Mouse (Mus musculus) gastrocnemius, postnatal 4 days (tissue): ENCODE results near the gene Prg4. TPM values are rescaled to one million over a fixed set of nuclear protein-coding genes. Genes with fewer than 3 reads are reported as not detected.

Experiments used
- DNase-seq, 2 experiments: peaks; one replicate each; pipeline ENCODE4 v3.0.0; 2021 to 2022; ENCODE audit warnings: low spot score in 2 of 2, mixed read lengths in 2 of 2
- total RNA-seq, 2 experiments: library from RNA; stranded (reverse); gene quantifications; 2 replicates each; pipeline ENCODE4 v1.2.3; 2021

Prg4 gene
- total RNA-seq, 2 experiments from 2014 or later = 0.73 to 1.6 TPM

DNA sequence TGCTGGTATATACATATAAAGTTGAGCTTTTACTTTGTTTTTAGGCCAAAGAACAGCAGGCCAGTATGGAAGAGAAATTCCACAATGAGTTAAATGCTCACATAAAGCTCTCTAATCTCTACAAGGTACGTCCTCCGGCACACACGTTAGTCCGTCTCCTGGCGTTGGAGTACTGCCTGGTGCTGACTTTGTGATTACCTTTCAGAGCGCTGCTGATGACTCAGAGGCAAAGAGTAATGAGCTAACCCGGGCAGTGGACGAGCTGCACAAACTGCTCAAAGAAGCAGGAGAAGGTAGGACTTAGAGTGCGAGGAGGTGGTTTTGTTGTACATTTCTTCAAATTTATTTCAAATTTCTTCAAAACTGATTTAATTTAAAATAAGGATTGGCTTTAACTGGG, 58.7 kb downstream of the Prg4 start:
- no peak for DNase-seq

DNA sequence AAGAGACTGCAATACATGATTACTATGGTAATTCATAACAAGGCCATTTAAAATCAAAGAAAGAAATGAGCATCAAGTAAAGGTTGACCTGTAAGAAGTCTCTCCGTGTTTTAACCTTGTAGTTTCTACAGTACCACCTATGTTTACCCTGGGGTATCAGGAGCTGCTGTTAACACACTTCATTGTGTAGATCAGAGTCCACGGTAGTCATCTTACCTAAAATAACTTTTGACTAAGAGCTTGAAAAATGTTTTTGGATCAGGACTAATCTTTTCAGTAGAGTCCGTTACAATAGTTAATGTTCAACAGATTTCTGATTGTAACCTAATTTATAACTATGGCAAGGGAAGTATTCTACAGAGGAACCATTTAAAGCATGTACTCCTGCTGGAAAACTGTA, 61.4 kb downstream of the Prg4 start:
- DNase-seq = no peak

DNA sequence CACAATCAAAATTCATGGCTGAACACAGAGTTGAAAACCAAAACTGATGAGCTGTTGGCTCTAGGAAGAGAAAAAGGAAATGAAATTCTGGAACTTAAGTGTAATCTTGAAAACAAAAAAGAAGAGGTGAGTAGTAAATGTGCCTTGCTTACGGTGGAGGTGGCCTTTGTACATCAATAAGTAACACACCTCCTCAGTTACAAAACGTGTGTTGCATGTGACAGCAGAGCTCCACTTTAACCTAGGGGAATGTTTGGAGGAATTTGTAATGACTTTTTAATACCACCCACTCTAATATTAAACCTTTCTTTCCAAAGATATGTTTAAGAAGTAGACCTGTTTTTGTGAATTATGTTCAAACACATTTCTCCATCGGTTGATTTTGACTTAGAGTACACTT, 62.1 kb downstream of the Prg4 start:
- no peak for DNase-seq

Other genes starting within 250 kb of the Prg4 start
- gene Pdc, start 146.7 kb downstream of the Prg4 start, total RNA-seq = under 1 TPM; 0.21 to 0.64 TPM
- gene Tpr, start 73.3 kb downstream of the Prg4 start, total RNA-seq = 100 to 1,000 TPM; 124 to 130 TPM
- gene Odr4, start 73.1 kb downstream of the Prg4 start, total RNA-seq = 10 to 100 TPM; 26.0 to 26.5 TPM